Comparison of ENCODE assay signal across 10 mouse cellular contexts in genomic region chr10:51590139-51590574, GRCm38 (mm10). TPM values are rescaled to one million over a fixed set of nuclear protein-coding genes. Genes with fewer than 3 reads are reported as not detected.
DNase-seq lines count a peak whose midpoint lies in the region; ATAC-seq and TF ChIP-seq lines count a peak whose summit lies in the region.
"Had no signal": no experiment of that assay in that cellular context is flagged by ENCODE, and none has a peak within 500 bp of the region (broad histone marks: within the 10 kb centered on the region; RNA-seq: fewer than 3 reads in every experiment).

TSS of gene Fam162b (minus strand) at chr10:51590517.

- peaks cover 1% of the 10 kb centered on the region for H3K27me3 ChIP-seq in ES-Bruce4 (ENCODE audit: control insufficient read depth, insufficient read depth, low read length, poor library complexity, severe bottlenecking)
- no peaks in the 10 kb centered on the region for H3K27me3 ChIP-seq in hindbrain, embryonic 14.5 days (ENCODE audit: control insufficient read depth, insufficient read depth, low read length)
- H3K27me3 ChIP-seq in midbrain, embryonic 11.5 days (ENCODE audit: control insufficient read depth, insufficient read depth, low read length) = no peaks in the 10 kb centered on the region

- H3K4me2 ChIP-seq in hindbrain, embryonic 14.5 days (replicated peaks) = peak within 1 kb of the TSS; percentile 48
- peak within 1 kb of the TSS; percentile 54 for H3K4me2 ChIP-seq in midbrain, embryonic 11.5 days

- no peaks in the 10 kb centered on the region for H3K4me1 ChIP-seq in ES-Bruce4 (ENCODE audit: control insufficient read depth, insufficient read depth, low read length)
- H3K4me1 ChIP-seq in hindbrain, embryonic 14.5 days (replicated peaks; ENCODE audit: control insufficient read depth, insufficient read depth, low read length) = no peaks in the 10 kb centered on the region
- H3K4me1 ChIP-seq in midbrain, embryonic 11.5 days (ENCODE audit: control insufficient read depth, insufficient read depth, low read length) = peaks cover 6% of the 10 kb centered on the region; the same call in 1 of the 2 replicates

- no peak within 1 kb of the TSS for H3K9ac ChIP-seq in ES-Bruce4 (ENCODE audit: low read depth, poor library complexity, severe bottlenecking)
- no peak within 1 kb of the TSS for H3K9ac ChIP-seq in hindbrain, embryonic 14.5 days
- H3K9ac ChIP-seq in midbrain, embryonic 11.5 days (ENCODE audit: low read length) = peak within 1 kb of the TSS; percentile 56

- no peak within 1 kb of the TSS for H3K27ac ChIP-seq in ES-Bruce4 (ENCODE audit: insufficient read depth, low read length)
- no peak within 1 kb of the TSS for H3K27ac ChIP-seq in hindbrain, embryonic 14.5 days
- no peak within 1 kb of the TSS for H3K27ac ChIP-seq in midbrain, embryonic 11.5 days (ENCODE audit: low read depth, low read length)

- TF ChIP-seq EP300 in ES-Bruce4 (IDR thresholded peaks at IDR 0.05; ENCODE audit: insufficient read depth, low read depth, low read length) = no peak

- ATAC-seq in common myeloid progenitor, adult 5-6 weeks (replicated peaks; ENCODE audit: low read depth, poor library complexity, severe bottlenecking) = 0 out of 2 replicates have a peak, but pooled peaks have one; percentile 29
- ATAC-seq in hindbrain, embryonic 14.5 days (ENCODE audit: low FRiP score) = peak; percentile 68; the same call in 1 of the 2 replicates
- ATAC-seq in midbrain, embryonic 11.5 days (ENCODE audit: low FRiP score) = peak; percentile 80

- H3K9me3 ChIP-seq in ES-Bruce4 (replicated peaks; ENCODE audit: control insufficient read depth, insufficient read depth, low read length, poor library complexity, severe bottlenecking) = no peaks in the 10 kb centered on the region
- no peaks in the 10 kb centered on the region for H3K9me3 ChIP-seq in hindbrain, embryonic 14.5 days (ENCODE audit: control insufficient read depth, low read length)
- H3K9me3 ChIP-seq in midbrain, embryonic 11.5 days (ENCODE audit: control insufficient read depth, low read length) = no peaks in the 10 kb centered on the region

- no peak for TF ChIP-seq CTCF in ES-Bruce4 (IDR thresholded peaks at IDR 0.05; ENCODE audit: low read depth, low read length)

- H3K36me3 ChIP-seq in ES-Bruce4 (ENCODE audit: control insufficient read depth, insufficient read depth, low read length, poor library complexity, severe bottlenecking) = no peaks in the 10 kb centered on the region
- no peaks in the 10 kb centered on the region for H3K36me3 ChIP-seq in hindbrain, embryonic 14.5 days (replicated peaks; ENCODE audit: control insufficient read depth, insufficient read depth)
- no peaks in the 10 kb centered on the region for H3K36me3 ChIP-seq in midbrain, embryonic 11.5 days (ENCODE audit: control insufficient read depth, insufficient read depth, low read length)

- 3% methylated on average over 19 of the region's 19 CpGs for WGBS in hindbrain, embryonic 14.5 days
- WGBS in midbrain, embryonic 11.5 days = 1% methylated on average over 19 of the region's 19 CpGs

- peak; percentile 3 for DNase-seq in hindbrain, embryonic 14.5 days (ENCODE audit: low spot score)
- DNase-seq in midbrain, embryonic 11.5 days (ENCODE audit: low spot score, missing footprints) = peak; percentile 88
- no peak for DNase-seq in spleen, postnatal 14 days (ENCODE audit: low spot score in 2 of 2)
- no peak for DNase-seq in cerebellum, adult 9-11 months
- no peak for DNase-seq in frontal cortex, adult 2 months (ENCODE audit: extremely low spot score in 1 of 2, low spot score in 1 of 2)
- no peak for DNase-seq in thymus, postnatal 14 days
- DNase-seq: adrenal gland, postnatal 14 days; heart, adult 18-20 months had no signal

- peak within 1 kb of the TSS; percentile 5 for H3K4me3 ChIP-seq in ES-Bruce4 (ENCODE audit: low read depth, low read length)
- H3K4me3 ChIP-seq in hindbrain, embryonic 14.5 days (replicated peaks; ENCODE audit: low read length) = peak within 1 kb of the TSS; percentile 12; the same call in 1 of the 2 replicates
- peak within 1 kb of the TSS; percentile 32 for H3K4me3 ChIP-seq in midbrain, embryonic 11.5 days (ENCODE audit: low read depth, low read length)

- no peak for TF ChIP-seq POLR2A in ES-Bruce4 (IDR thresholded peaks at IDR 0.05; ENCODE audit: insufficient read depth, low read length)

RNA-seq across cellular contexts. Expression of gene Fam162b, which starts in this region (rescaled TPM):
- not detected in 2 replicates for polyA plus RNA-seq in ES-Bruce4 (2011; ENCODE audit: insufficient read depth, insufficient read length, low read depth, missing spikeins)
- not detected in 2 replicates for total RNA-seq in common myeloid progenitor, adult 5-6 weeks (2017)
- 2.2 and 4.2 TPM in 2 replicates for polyA plus RNA-seq in hindbrain, embryonic 14.5 days (2014; fragmentation: Nextera tagmentation; extraction: Ambion mirVana)
- 1.6 and 2.8 TPM in 2 replicates for polyA plus RNA-seq in midbrain, embryonic 11.5 days (2014; fragmentation: Nextera tagmentation; extraction: Ambion mirVana)
- not detected in 2 replicates for polyA plus RNA-seq in frontal cortex, adult 2 months (2012; rRNA removed)
- total RNA-seq: adrenal gland, postnatal 14 days; heart, adult 18-20 months had no signal

Comparison
In these comparisons a context has a peak if more than half of its experiments do, and no peak if none do; other contexts are left out.
1. Peak in ATAC-seq in common myeloid progenitor, adult 5-6 weeks; RNA of the gene not detected or under 1 TPM.
2. ATAC-seq: peak in every context shown above with its lines; median percentile 80 in midbrain, embryonic 11.5 days; 68 in hindbrain, embryonic 14.5 days; 29 in common myeloid progenitor, adult 5-6 weeks.
3. DNase-seq: peak in hindbrain, embryonic 14.5 days (single experiment) and midbrain, embryonic 11.5 days (single experiment); none in spleen, postnatal 14 days (0 of 2), cerebellum, adult 9-11 months (single experiment), frontal cortex, adult 2 months (0 of 2) and thymus, postnatal 14 days (single experiment).
4. Peak in every context shown above with its lines, with median percentiles within 50 percentile points of each other: H3K4me3 ChIP-seq.